27 mouse cellular contexts compared by ENCODE assay signal in the genomic region with DNA sequence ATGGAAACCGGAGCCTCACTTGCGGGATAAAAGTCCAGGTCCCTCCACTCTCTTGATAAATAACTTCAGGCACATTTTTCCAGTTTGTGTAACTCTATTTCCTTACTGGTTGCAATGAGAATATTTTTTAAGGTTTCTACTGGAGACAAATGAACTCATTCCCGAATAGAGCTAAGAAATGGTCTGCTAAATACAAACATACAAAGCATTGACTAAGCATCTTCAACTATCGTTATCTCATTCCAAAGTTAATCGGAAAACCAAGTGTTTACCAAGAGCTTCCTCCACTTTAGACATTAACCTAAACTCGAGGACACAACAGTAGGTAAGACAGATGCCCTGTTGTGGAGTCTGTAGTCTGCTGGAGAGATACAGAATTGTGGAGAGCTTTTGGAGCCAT. TPM values are rescaled to one million over a fixed set of nuclear protein-coding genes. Genes with fewer than 3 reads are reported as not detected.
"Had no signal": no experiment of that assay in that cellular context is flagged by ENCODE, and none has a peak within 500 bp of the region (broad histone marks: within the 10 kb centered on the region; RNA-seq: fewer than 3 reads in every experiment).

No protein-coding gene starts in this region.

- H3K9me3 ChIP-seq: embryonic facial prominence, embryonic 10.5 days; embryonic facial prominence, embryonic 12.5 days; embryonic facial prominence, embryonic 13.5 days; embryonic facial prominence, embryonic 15.5 days; forebrain, embryonic 10.5 days; forebrain, embryonic 12.5 days; forebrain, embryonic 13.5 days; forebrain, embryonic 15.5 days had no signal

- ATAC-seq: forebrain, embryonic 13.5 days; forebrain, embryonic 14.5 days; forebrain, embryonic 15.5 days; forebrain, embryonic 16.5 days; forebrain, postnatal 0 days had no signal

- H3K4me3 ChIP-seq: embryonic facial prominence, embryonic 10.5 days; embryonic facial prominence, embryonic 12.5 days; embryonic facial prominence, embryonic 13.5 days; embryonic facial prominence, embryonic 15.5 days; erythroblast, embryonic 14.5 days; forebrain, embryonic 10.5 days; forebrain, embryonic 12.5 days; forebrain, embryonic 13.5 days; forebrain, embryonic 15.5 days; gastrocnemius, adult 2 months had no signal

- H3K9ac ChIP-seq: embryonic facial prominence, embryonic 12.5 days; embryonic facial prominence, embryonic 13.5 days; embryonic facial prominence, embryonic 15.5 days; forebrain, embryonic 12.5 days; forebrain, embryonic 13.5 days; forebrain, embryonic 15.5 days; forebrain, postnatal 0 days had no signal

- H3K4me1 ChIP-seq: embryonic facial prominence, embryonic 10.5 days; embryonic facial prominence, embryonic 12.5 days; embryonic facial prominence, embryonic 13.5 days; embryonic facial prominence, embryonic 15.5 days; forebrain, embryonic 10.5 days; forebrain, embryonic 12.5 days; forebrain, embryonic 13.5 days; forebrain, embryonic 15.5 days had no signal

- H3K27ac ChIP-seq: embryonic facial prominence, embryonic 10.5 days; embryonic facial prominence, embryonic 12.5 days; embryonic facial prominence, embryonic 13.5 days; embryonic facial prominence, embryonic 15.5 days; forebrain, embryonic 10.5 days; forebrain, embryonic 12.5 days; forebrain, embryonic 13.5 days; forebrain, embryonic 15.5 days; gastrocnemius, adult 2 months had no signal

- H3K4me2 ChIP-seq: embryonic facial prominence, embryonic 12.5 days; embryonic facial prominence, embryonic 13.5 days; embryonic facial prominence, embryonic 15.5 days; forebrain, embryonic 12.5 days; forebrain, embryonic 13.5 days; forebrain, embryonic 15.5 days had no signal

- H3K36me3 ChIP-seq: embryonic facial prominence, embryonic 10.5 days; embryonic facial prominence, embryonic 12.5 days; embryonic facial prominence, embryonic 13.5 days; embryonic facial prominence, embryonic 15.5 days; forebrain, embryonic 10.5 days; forebrain, embryonic 12.5 days; forebrain, embryonic 15.5 days had no signal

- H3K27me3 ChIP-seq: embryonic facial prominence, embryonic 12.5 days; embryonic facial prominence, embryonic 13.5 days; embryonic facial prominence, embryonic 15.5 days; forebrain, embryonic 12.5 days; forebrain, embryonic 13.5 days; forebrain, embryonic 15.5 days had no signal

- DNase-seq: cerebellum, adult 2 months; cerebellum, adult 8-10 months; cerebellum, adult 9-10 months; cerebellum, adult 9-11 months; cerebellum, postnatal 10 days; cerebellum, postnatal 14 days; cerebellum, postnatal 25 days; cerebellum, postnatal 36 days; embryo, embryonic 11 days; forebrain, postnatal 0 days; gastrocnemius, adult 2 months; gastrocnemius, postnatal 10 days; gastrocnemius, postnatal 14 days; gastrocnemius, postnatal 25 days; gastrocnemius, postnatal 36 days; heart, adult 18-20 months had no signal

RNA-seq across cellular contexts. Expression of gene Pde3a, which starts 41.5 kb away (rescaled TPM):
- polyA plus RNA-seq: erythroblast, embryonic 14.5 days had no signal
